Mouse (Mus musculus): Measurements from ENCODE around the gene Sult2a7.

The Sult2a7 gene

DNA sequence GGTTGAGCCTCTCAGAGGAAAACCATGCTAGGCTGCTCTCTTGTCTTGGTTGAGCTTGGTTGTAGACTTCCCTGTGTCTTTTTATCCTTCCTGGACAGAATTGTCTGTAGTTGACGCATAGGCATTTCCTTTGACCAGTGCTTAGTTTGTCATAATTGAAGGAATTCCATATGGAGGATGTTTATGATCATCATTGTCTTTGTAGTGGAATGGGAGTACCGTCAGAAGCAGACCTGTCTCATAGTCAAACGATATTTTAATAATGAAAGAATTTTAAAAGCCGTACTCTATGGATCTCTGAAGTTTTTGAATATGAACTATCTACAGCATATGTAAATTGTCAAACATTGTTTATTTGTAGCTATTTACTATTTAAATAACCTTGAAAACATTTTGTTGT is at the start of gene Sult2a7:
Gene Sult2a7 (minus strand): TSS at position 101 of the 400 bp plus-strand sequence.
- DNase-seq (ENCODE audit: extremely low spot score, low read depth, low spot score), result no peak

DNA sequence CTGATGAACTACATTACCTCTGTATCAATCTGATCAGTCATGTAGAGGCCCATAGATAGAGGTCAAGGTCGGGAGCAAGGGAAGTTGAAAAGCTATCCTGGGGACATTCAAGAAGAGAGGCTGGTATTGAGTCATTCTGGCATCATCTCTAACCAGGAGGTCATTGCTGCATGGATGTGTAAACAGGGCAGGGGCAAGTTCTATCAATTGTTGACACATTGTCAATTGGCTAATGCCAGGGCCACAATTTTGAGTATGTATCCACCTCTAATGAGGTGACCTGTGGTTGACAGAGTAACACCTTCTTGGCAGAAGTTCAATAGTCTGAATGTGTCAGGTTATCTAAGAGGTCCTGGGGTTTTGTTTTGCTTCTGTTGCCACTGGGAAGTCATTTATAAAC is 31.2 kb upstream of the Sult2a7 start:
- no peak for DNase-seq (ENCODE audit: extremely low spot score, low read depth, low spot score)

DNA sequence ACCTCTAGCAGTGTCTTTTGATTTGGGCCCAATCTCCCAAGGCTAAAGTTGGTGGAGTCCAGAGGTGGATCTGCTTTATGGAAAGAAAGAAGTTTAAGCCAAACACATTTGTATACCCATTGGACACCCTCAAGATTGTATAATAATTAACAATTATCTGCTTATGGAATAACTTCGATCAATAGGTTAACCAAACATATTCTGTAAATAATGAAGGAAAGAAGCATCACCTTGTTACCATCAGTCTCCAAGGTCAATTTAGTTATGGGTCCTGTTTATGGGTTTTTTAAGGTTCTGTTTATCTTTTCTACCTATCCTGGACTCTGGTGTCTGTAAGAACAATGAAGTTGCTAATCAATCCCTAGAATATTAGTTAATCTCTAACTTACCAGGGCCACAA is 28.6 kb upstream of the Sult2a7 start:
- no peak for DNase-seq (ENCODE audit: extremely low spot score, low read depth, low spot score)

GRCm38 (mm10) chr7:14518301-14518700 is 24.3 kb upstream of the Sult2a7 start:
- no peak for DNase-seq (ENCODE audit: extremely low spot score, low read depth, low spot score)

DNA sequence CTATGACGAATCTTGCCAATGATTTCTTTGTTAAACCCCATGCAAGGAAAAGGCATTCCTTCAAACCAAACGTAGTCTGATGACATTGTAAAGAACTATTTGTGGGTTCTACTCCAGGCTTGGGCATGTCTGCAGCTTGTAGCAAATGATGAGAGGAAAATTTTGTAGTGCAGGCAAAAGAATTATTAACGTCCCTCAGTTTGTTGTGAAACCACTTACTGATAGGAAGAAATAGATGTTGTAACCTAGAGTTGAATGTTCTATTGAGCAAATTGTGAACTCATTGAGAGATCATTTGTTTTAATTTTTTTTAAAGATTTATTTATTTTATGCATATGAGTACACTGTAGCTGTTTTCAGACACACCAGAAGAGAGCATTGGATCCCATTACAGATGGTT is 1.1 kb downstream of the Sult2a7 start:
- DNase-seq (ENCODE audit: extremely low spot score, low read depth, low spot score), result no peak

GRCm38 (mm10) chr7:14446534-14446933 is 47.5 kb downstream of the Sult2a7 start, which contains the start of gene Sult2a8:
Sult2a8 (minus strand) TSS chr7:14446769.
- no peak for DNase-seq (ENCODE audit: extremely low spot score, low read depth, low spot score)

DNA sequence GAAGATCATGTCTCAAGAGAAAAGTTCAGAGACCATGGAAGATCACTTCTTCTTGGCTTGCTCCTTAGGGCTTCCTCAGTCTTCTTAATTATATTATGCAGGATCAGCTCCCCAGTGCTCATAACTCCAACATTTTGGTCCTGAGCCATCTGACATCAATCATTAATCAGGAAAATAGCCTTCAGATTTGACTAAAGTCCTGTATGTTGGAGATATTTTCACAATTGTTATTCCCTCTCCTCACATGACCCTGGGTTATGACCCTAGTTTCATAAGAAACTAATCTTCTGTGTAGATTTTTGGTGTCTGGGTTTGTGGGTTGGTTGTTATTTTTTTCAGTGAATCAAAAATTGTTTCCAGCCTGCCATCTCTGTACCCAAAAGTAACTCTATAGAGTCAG is 54.4 kb downstream of the Sult2a7 start:
- no peak for DNase-seq (ENCODE audit: extremely low spot score, low read depth, low spot score)

DNA sequence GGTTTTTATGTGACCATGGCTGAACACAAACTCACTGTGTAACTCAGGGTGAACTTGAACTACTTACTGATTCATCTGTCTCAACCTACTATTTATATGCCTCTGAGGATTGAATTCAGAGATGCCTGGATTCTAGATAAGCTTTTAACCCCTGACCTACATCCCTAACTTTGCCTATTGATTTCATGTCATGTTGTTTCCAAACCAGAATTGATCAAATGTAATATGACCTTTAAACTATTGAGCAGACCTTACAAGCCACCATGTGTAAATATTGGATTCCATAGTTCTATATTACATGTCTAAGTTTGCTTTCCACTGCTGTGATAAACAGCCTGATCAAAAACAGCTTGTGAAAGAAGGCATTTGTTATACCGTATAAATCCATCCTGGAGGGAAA is 55.5 kb downstream of the Sult2a7 start:
- DNase-seq (ENCODE audit: extremely low spot score, low read depth, low spot score), result no peak

- DNase-seq (ENCODE audit: extremely low spot score, low read depth, low spot score), result no peak
Observed at GRCm38 (mm10) chr7:14438029-14438428, 56.0 kb downstream of the Sult2a7 start.

Data from hindlimb bud, embryonic 11.5 days (tissue).